Mouse (Mus musculus) gastrocnemius, postnatal 4 days (tissue): ENCODE results near the gene Hist1h2bf. TPM values are rescaled to one million over a fixed set of nuclear protein-coding genes. Genes with fewer than 3 reads are reported as not detected.
"Not testable (repeated sequence)": the region's sequence is repeated elsewhere in the genome, so short reads cannot be mapped to it uniquely, and the experiment has no call there.

ENCODE experiments used
- DNase-seq, 2 experiments: peaks; one replicate each; pipeline ENCODE4 v3.0.0; 2021 to 2022; ENCODE audit warnings: low spot score in 2 of 2, mixed read lengths in 2 of 2
- total RNA-seq, 2 experiments: library from RNA; stranded (reverse); gene quantifications; 2 replicates each; pipeline ENCODE4 v1.2.3; 2021

Gene Hist1h2bf
- total RNA-seq, 2 experiments from 2014 or later: 240 to 292 TPM

DNA sequence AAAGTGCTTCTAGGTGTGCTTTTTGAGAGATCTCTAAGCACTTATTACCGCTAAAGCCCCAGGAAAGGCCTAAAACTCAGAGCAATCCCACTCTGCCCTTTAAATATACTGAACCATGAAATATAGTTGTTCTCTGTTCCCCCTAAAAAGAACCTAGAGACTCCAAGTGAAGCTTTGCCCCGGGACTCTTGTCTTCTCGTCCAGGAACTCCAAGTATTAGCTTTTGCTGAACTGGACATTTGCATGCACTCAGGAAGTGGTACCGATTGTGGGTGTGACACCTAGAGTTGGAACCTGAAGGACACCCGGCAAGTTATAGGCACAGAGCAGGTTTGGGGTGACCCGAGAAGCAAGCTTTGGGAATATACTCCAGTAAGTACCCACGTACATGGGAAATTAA is 17.2 kb upstream of the Hist1h2bf start:
- no peak for DNase-seq

GRCm38 (mm10) chr13:23586940-23587225 is 12.9 kb upstream of the Hist1h2bf start:
- DNase-seq: no peak

GRCm38 (mm10) chr13:23586099-23586939 is 12.3 kb upstream of the Hist1h2bf start:
- DNase-seq: no peak

DNA sequence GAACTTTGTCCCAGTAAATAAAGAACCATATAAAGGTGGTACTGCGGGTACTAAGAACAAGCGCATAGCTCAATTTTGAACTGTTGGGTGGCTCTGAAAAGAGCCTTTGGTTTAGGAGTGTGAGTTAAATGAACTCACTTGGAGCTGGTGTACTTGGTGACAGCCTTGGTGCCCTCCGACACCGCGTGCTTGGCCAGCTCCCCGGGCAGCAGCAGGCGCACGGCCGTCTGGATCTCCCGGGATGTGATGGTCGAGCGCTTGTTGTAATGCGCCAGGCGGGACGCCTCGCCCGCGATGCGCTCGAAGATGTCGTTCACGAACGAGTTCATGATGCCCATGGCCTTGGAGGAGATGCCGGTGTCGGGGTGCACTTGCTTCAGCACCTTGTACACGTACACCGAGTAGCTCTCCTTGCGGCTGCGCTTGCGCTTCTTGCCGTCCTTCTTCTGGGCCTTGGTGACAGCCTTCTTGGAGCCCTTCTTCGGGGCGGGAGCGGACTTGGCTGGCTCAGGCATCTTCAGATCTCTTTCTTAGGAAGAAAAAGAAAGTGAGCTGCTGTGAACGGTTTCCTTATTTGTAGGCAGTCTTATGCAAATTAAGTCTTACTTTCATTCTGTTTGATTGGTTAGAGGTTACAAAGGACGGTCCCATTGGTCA is 11.6 kb upstream of the Hist1h2bf start:
- peak in 1 of 2 experiments; percentile 51 for DNase-seq

- DNase-seq: peak in 1 of 2 experiments; percentile 73
These were observed 11.0 kb upstream of the Hist1h2bf start for GRCm38 (mm10) chr13:23585029-23585441.

DNA sequence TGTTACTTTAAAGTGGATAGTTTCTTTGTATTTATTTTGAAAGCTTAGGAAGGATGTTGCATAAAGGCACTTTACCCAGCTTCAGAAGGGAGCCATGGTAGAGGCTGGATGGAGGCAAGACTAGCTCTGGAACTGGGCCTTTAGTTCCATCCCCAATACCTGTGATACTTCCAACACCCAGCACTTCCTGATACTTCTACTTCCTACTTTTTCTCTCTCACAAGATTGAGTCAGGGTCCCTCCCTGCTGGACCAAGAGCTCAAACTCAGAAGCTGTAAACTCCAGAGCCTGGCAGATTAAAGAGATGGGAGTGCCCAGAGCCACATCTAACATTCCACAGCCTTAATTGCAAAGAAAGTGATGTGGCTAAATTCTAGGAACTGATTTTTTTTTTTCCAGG is 10.3 kb upstream of the Hist1h2bf start:
- DNase-seq: no peak

GRCm38 (mm10) chr13:23583387-23584068 is 9.5 kb upstream of the Hist1h2bf start:
- no peak for DNase-seq

- no peak for DNase-seq
These were observed 8.4 kb upstream of the Hist1h2bf start for GRCm38 (mm10) chr13:23582219-23583056.

DNA sequence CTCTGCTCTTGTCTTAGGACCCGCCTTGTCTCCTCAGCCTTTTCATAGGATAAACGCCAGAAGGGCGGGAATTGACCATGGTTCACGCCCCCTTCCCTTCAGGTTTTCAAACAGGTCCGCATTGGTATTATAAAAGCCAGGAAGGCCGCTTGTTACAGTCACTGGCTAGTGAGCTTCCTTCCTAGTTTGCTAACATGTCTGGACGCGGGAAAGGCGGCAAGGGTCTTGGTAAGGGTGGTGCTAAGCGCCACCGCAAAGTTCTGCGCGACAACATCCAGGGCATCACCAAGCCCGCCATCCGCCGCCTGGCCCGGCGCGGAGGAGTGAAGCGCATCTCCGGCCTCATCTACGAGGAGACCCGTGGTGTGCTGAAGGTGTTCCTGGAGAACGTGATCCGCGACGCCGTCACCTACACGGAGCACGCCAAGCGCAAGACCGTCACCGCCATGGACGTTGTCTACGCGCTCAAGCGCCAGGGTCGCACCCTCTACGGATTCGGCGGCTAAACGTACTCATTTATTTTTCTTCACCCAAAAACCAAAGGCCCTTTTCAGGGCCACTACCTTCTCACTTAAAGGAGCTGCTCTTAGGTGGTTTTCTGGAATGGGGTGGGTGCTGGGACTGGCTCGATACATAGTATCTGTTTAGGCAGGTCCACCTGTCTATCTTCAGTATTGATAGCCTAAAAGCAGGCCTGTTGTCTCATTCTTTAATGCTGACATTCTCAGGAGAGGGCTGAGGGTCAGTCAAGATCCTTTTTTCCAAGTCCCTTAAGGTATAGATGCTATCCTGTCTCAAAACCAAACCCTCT is 7.6 kb upstream of the Hist1h2bf start, which contains the start of gene Hist1h4d:
Gene Hist1h4d, plus strand, starts transcription at position 191 of the 811 bp plus-strand sequence.
- DNase-seq: peak; percentile 79 to 88

- no peak for DNase-seq
These were observed 3.8 kb upstream of the Hist1h2bf start for GRCm38 (mm10) chr13:23577835-23578234.

DNA sequence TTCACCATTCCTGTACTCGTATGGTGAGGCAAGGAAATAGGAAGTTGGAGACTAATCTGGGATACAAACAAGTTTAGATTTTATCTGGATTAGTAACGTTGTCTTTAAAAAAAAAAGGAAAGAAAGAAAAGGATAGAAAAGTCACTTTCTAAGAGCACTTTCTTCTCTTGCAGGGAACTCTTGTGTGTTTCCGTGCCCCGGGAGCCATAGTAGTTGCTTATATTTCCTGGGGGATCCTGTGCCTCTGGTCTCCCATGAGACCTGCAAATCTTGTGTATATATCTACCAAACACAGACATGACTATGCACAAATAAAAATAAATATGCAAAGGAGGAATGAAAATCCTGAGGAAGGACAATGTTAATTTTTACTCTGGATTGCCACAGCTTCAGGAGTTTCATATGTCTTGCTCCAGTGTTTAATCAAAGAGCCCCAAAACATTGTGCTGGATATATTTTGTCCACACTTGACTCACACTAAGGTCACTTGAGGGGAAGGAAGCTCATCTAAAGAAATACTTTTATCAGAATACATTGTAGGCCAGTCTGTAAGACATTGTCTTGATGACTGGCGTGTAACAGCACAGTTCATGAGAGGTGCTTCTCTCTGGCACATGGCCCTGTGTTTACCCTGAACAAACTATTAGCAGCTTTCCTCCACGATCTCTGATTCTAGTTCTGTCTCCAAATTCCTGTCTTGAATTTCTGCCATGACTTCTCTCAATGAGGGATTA is 3.1 kb upstream of the Hist1h2bf start:
- DNase-seq: no peak

GRCm38 (mm10) chr13:23576351-23576881 is 2.4 kb upstream of the Hist1h2bf start:
- DNase-seq: no peak

DNA sequence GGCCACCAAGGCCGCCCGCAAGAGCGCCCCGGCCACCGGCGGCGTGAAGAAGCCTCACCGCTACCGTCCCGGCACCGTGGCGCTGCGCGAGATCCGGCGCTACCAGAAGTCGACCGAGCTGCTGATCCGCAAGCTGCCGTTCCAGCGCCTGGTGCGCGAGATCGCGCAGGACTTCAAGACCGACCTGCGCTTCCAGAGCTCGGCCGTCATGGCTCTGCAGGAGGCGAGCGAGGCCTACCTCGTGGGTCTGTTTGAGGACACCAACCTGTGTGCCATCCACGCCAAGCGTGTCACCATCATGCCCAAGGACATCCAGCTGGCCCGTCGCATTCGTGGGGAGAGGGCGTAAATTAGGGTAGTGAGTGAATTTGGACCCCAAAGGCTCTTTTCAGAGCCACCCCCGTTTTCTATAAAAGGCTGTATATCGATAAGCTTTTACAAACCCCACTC is 1.9 kb upstream of the Hist1h2bf start:
- DNase-seq: not testable (repeated sequence)

- DNase-seq: peak in 1 of 2 experiments; percentile 39
These were observed 1.4 kb upstream of the Hist1h2bf start, which contains the start of gene Hist1h3d for GRCm38 (mm10) chr13:23575271-23575851. Hist1h3d (plus strand) TSS chr13:23575763.

DNA sequence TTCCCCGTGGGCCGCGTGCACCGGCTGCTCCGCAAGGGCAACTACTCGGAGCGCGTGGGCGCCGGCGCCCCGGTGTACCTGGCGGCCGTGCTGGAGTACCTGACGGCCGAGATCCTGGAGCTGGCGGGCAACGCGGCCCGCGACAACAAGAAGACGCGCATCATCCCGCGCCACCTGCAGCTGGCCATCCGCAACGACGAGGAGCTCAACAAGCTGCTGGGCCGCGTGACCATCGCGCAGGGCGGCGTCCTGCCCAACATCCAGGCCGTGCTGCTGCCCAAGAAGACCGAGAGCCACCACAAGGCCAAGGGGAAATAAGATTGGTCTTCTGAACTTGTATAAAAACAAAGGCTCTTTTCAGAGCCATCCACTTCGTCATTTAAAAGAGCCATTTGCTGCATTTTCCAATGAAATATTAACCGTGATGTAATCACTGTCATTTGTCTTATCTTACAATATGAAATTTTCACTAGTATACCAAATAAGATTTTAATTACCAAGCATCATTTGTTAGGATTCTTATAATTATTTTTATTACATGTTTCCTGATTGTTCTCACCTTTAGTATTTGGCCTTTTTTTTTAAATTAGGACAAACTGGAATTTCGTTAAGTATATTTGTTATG is 662 bp upstream of the Hist1h2bf start:
- not testable (repeated sequence) for DNase-seq

DNA sequence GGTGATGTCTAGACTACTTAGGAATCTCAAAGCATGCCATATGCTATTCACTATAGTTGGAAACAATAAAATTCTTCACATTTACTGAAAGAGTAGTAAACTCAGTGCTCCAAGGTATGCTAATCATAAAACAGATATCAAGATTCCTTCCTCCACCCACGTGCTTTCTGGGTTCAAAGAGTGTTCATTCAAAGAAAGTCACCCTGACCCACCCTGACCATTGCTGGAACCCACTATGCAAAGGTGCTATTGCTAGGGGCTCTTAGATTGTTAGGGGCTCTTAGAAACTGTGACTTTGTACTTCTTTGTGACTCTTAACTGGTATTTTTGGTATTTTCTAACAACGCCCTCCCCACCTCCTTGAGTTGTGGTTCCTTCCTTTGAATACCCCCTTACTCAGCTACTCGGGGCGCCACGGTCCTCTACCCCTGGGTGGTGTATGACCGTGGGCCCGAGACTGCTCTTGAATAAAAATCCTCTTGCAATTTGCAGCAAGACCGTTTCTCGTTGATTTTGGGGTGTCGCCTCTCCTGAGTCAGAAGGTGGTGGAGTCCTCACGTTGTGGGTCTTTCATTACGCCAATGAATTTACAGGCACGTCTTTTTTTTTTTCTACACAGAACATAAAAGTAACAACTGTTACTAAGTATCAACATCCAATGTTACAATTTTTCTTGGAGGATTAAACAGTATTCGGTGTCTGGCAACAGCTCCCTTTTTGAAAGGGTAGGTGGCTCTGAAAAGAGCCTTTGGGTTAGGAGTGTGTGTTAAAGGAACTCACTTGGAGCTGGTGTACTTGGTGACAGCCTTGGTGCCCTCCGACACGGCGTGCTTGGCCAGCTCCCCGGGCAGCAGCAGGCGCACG is 730 bp downstream of the Hist1h2bf start:
- DNase-seq: not testable (repeated sequence)
